Mouse (Mus musculus) adrenal gland, postnatal 25 days (tissue): ENCODE results near the gene Mycl. TPM values are rescaled to one million over a fixed set of nuclear protein-coding genes. Genes with fewer than 3 reads are reported as not detected.

ENCODE experiments used
- DNase-seq: peaks from one replicate; pipeline ENCODE4 v3.0.0; 2021; ENCODE audit warnings: mixed read lengths
- long read RNA-seq: library from polyadenylated mRNA; stranded (forward); transcript quantifications from one replicate; pipeline ENCODE4 v2.0.0, GENCODE M21; 2021
- total RNA-seq: library from RNA; stranded (reverse); gene quantifications from 2 replicates; pipeline ENCODE4 v1.2.3, GENCODE M21; 2021

Gene Mycl
- 1.1 and 1.2 TPM in 2 replicates for total RNA-seq
- long read RNA-seq, transcript Mycl-202 (3 exons, 3,293 nt) = minor isoform, 5 of 14 reads
- long read RNA-seq, transcript Mycl-201 (2 exons, 3,501 nt) = major isoform, 8 of 14 reads
- long read RNA-seq, partial matches to known transcripts = 1 of 14 reads
- long read RNA-seq, other reads (novel, unspliced or antisense) = 0 of 14 reads

- peak; percentile 85 for DNase-seq
Measured at GRCm38 (mm10) chr4:122995404-122996220, at the start of gene Mycl. TSS of gene Mycl (plus strand) at chr4:122995652.

GRCm38 (mm10) chr4:122947223-122947622, 48.2 kb upstream of the Mycl start:
- DNase-seq = no peak

- DNase-seq = no peak
Measured at GRCm38 (mm10) chr4:122949096-122949495, 46.4 kb upstream of the Mycl start.

GRCm38 (mm10) chr4:122954680-122955411, 40.6 kb upstream of the Mycl start:
- DNase-seq = no peak

- DNase-seq = peak; percentile 89
Measured at GRCm38 (mm10) chr4:122955412-122956136, 39.9 kb upstream of the Mycl start.

- DNase-seq = no peak
Measured at GRCm38 (mm10) chr4:122956301-122956700, 39.2 kb upstream of the Mycl start.

- no peak for DNase-seq
Measured at GRCm38 (mm10) chr4:122958491-122959031, 36.9 kb upstream of the Mycl start.

GRCm38 (mm10) chr4:122959816-122960215, 35.6 kb upstream of the Mycl start:
- no peak for DNase-seq

- no peak for DNase-seq
Measured at GRCm38 (mm10) chr4:122960321-122961099, 34.9 kb upstream of the Mycl start.

- peak; percentile 66 for DNase-seq
Measured at GRCm38 (mm10) chr4:122961100-122961567, 34.3 kb upstream of the Mycl start, which contains the start of gene Mfsd2a. TSS of gene Mfsd2a (minus strand) at chr4:122961188.

GRCm38 (mm10) chr4:122961589-122961988, 33.9 kb upstream of the Mycl start:
- DNase-seq = no peak

- no peak for DNase-seq
Measured at GRCm38 (mm10) chr4:122962751-122963150, 32.7 kb upstream of the Mycl start.

GRCm38 (mm10) chr4:122968106-122968505, 27.3 kb upstream of the Mycl start:
- DNase-seq = no peak

GRCm38 (mm10) chr4:122971191-122971590, 24.3 kb upstream of the Mycl start:
- DNase-seq = no peak

- no peak for DNase-seq
Measured at GRCm38 (mm10) chr4:122971646-122972045, 23.8 kb upstream of the Mycl start.

GRCm38 (mm10) chr4:122972056-122972455, 23.4 kb upstream of the Mycl start:
- no peak for DNase-seq

GRCm38 (mm10) chr4:122974976-122975520, 20.4 kb upstream of the Mycl start:
- DNase-seq = no peak

GRCm38 (mm10) chr4:122976885-122977284, 18.6 kb upstream of the Mycl start:
- no peak for DNase-seq

GRCm38 (mm10) chr4:122978850-122979249, 16.6 kb upstream of the Mycl start:
- no peak for DNase-seq

- DNase-seq = no peak
Measured at GRCm38 (mm10) chr4:122979826-122980225, 15.6 kb upstream of the Mycl start.

- no peak for DNase-seq
Measured at GRCm38 (mm10) chr4:122980684-122981083, 14.8 kb upstream of the Mycl start.
